Mouse (Mus musculus) lung, adult 2 months (tissue): Measurements from ENCODE around the gene Ifna2.

Experiments
- CTCF ChIP-seq: fragments of 200-500 bp; IDR thresholded peaks from 2 replicates; pipeline ENCODE4 v1.5.1; 2011; ENCODE audit warnings: mild to moderate bottlenecking, low read length, control low read depth; ENCODE audit not compliant: insufficient read depth
- POLR2A ChIP-seq: fragments of 200-500 bp; IDR thresholded peaks from 2 replicates; pipeline ENCODE4 v1.6.1; 2011; ENCODE audit warnings: low read depth, mild to moderate bottlenecking, control low read depth, low read length, borderline replicate concordance; ENCODE audit errors: extremely low read depth

- TF ChIP-seq CTCF (no peak), POLR2A (no peak)
These were observed 7.5 kb upstream of the Ifna2 start, which contains the start of gene Ifnab for GRCm38 (mm10) chr4:88691259-88691658.
